Mouse (Mus musculus) MEL (cell line): ENCODE data around the gene Slc2a2. TPM values are rescaled to one million over a fixed set of nuclear protein-coding genes. Genes with fewer than 3 reads are reported as not detected.

Source experiments
- DNase-seq: peaks from one replicate; pipeline ENCODE4 v3.0.0; 2011; ENCODE audit warnings: low read depth, low spot score
- H3K27ac ChIP-seq: 2 replicates; pipeline ENCODE4 v1.5.1; 2012; ENCODE audit warnings: low read depth, mild to moderate bottlenecking, control low read depth, low read length, moderate library complexity; ENCODE audit not compliant: control insufficient read depth
- H3K27me3 ChIP-seq, 2 experiments: fragments of 150-350 bp in 1 of 2; sonication (generic) in 1 of 2; 2 replicates each; pipeline ENCODE4 v1.6.1; 2012; ENCODE audit warnings: low read length in 2 of 2, mild to moderate bottlenecking in 2 of 2, improper control_type of control experiment in 1 of 2, moderate library complexity in 1 of 2; ENCODE audit not compliant: insufficient read depth in 2 of 2, control insufficient read depth in 1 of 2
- H3K36me3 ChIP-seq, 2 experiments: 2 replicates each; pipeline ENCODE4 v1.6.1; 2012 to 2014; ENCODE audit warnings: low read length in 2 of 2, improper control_type of control experiment in 1 of 2, inconsistent platforms in 1 of 2, mild to moderate bottlenecking in 1 of 2; ENCODE audit not compliant: insufficient read depth in 2 of 2, control insufficient read depth in 1 of 2
- H3K4me1 ChIP-seq, 2 experiments: fragments of 150-350 bp in 1 of 2; sonication (generic) in 1 of 2; 2 replicates each; pipeline ENCODE4 v1.6.1; 2012; ENCODE audit warnings: low read length in 2 of 2, improper control_type of control experiment in 1 of 2, mild to moderate bottlenecking in 1 of 2; ENCODE audit not compliant: insufficient read depth in 2 of 2, control insufficient read depth in 1 of 2
- H3K4me3 ChIP-seq, 2 experiments: fragments of 150-350 bp in 1 of 2; sonication (generic) in 1 of 2; 2 replicates each; pipeline ENCODE4 v1.5.1; 2012; ENCODE audit warnings: low read depth in 2 of 2, low read length in 2 of 2, mild to moderate bottlenecking in 2 of 2, moderate library complexity in 2 of 2, control low read depth in 1 of 2, improper control_type of control experiment in 1 of 2; ENCODE audit not compliant: control insufficient read depth in 1 of 2, insufficient read depth in 1 of 2
- H3K79me2 ChIP-seq: 2 replicates; pipeline ENCODE4 v1.6.1; 2012; ENCODE audit warnings: mild to moderate bottlenecking, low read length, moderate library complexity; ENCODE audit not compliant: control insufficient read depth, poor library complexity, insufficient read depth
- H3K9ac ChIP-seq: 2 replicates; pipeline ENCODE4 v1.6.1; 2012; ENCODE audit warnings: low read depth, mild to moderate bottlenecking, control low read depth, low read length, moderate library complexity; ENCODE audit not compliant: control insufficient read depth, poor library complexity, severe bottlenecking
- H3K9me3 ChIP-seq: fragments of 150-350 bp; sonication (generic); replicated peaks from 2 replicates; pipeline ENCODE4 v1.6.1; 2012; ENCODE audit warnings: mild to moderate bottlenecking, low read length, improper control_type of control experiment, moderate library complexity; ENCODE audit not compliant: insufficient read depth
- BHLHE40 ChIP-seq: IDR thresholded peaks from 2 replicates; pipeline ENCODE4 v1.6.1; 2012; ENCODE audit warnings: low read depth, mild to moderate bottlenecking, inconsistent platforms, low read length, improper control_type of control experiment, borderline replicate concordance
- CHD1 ChIP-seq: IDR thresholded peaks from 2 replicates; pipeline ENCODE4 v1.6.1; 2012; ENCODE audit warnings: low read depth, mild to moderate bottlenecking, inconsistent platforms, low read length, improper control_type of control experiment
- ELF1 ChIP-seq: IDR thresholded peaks from 2 replicates; pipeline ENCODE4 v1.6.1; 2014; ENCODE audit warnings: low read depth, mild to moderate bottlenecking, inconsistent platforms, low read length, improper control_type of control experiment, moderate library complexity
- ETS1 ChIP-seq: IDR thresholded peaks from 2 replicates; pipeline ENCODE4 v1.6.1; 2012; ENCODE audit warnings: low read depth, mild to moderate bottlenecking, inconsistent platforms, low read length, improper control_type of control experiment, moderate library complexity
- HCFC1 ChIP-seq: IDR thresholded peaks from 2 replicates; pipeline ENCODE4 v1.6.1; 2012; ENCODE audit warnings: low read depth, mild to moderate bottlenecking, inconsistent platforms, low read length, improper control_type of control experiment, moderate library complexity
- JUND ChIP-seq: IDR thresholded peaks from 2 replicates; pipeline ENCODE4 v1.6.1; 2011; ENCODE audit warnings: low read depth, mild to moderate bottlenecking, improper control_type of control experiment, low read length
- KAT2A ChIP-seq: conservative IDR thresholded peaks from 2 replicates; pipeline ENCODE4 v1.6.1; 2012; ENCODE audit warnings: low read depth, low read length, improper control_type of control experiment, inconsistent platforms
- MEF2A ChIP-seq: IDR thresholded peaks from 2 replicates; pipeline ENCODE4 v1.6.1; 2014; ENCODE audit warnings: low read depth, mild to moderate bottlenecking, inconsistent platforms, low read length, improper control_type of control experiment; ENCODE audit not compliant: poor library complexity, insufficient replicate concordance, severe bottlenecking; ENCODE audit errors: extremely low read depth
- MYB ChIP-seq: IDR thresholded peaks from 2 replicates; pipeline ENCODE4 v1.6.1; 2011; ENCODE audit warnings: mild to moderate bottlenecking, low read depth, low read length, improper control_type of control experiment
- MYC ChIP-seq: IDR thresholded peaks from 2 replicates; pipeline ENCODE4 v1.6.1; 2011; ENCODE audit warnings: low read depth, mild to moderate bottlenecking, low read length, improper control_type of control experiment, moderate library complexity
- NELFE ChIP-seq: IDR thresholded peaks from 2 replicates; pipeline ENCODE4 v1.6.1; 2011; ENCODE audit warnings: low read depth, low read length, improper control_type of control experiment
- NRF1 ChIP-seq: IDR thresholded peaks from 2 replicates; pipeline ENCODE4 v1.6.1; 2014; ENCODE audit warnings: low read depth, mild to moderate bottlenecking, inconsistent platforms, low read length, improper control_type of control experiment, moderate library complexity; ENCODE audit not compliant: poor library complexity, insufficient read depth, severe bottlenecking
- POLR2A ChIP-seq, 2 experiments: IDR thresholded peaks; 2 replicates each; pipeline ENCODE4 v1.6.1; 2011 to 2012; ENCODE audit warnings: low read length in 2 of 2, mild to moderate bottlenecking in 2 of 2, control low read depth in 1 of 2, improper control_type of control experiment in 1 of 2, low read depth in 1 of 2, moderate library complexity in 1 of 2; ENCODE audit not compliant: control insufficient read depth in 1 of 2, insufficient read depth in 1 of 2, poor library complexity in 1 of 2
- POLR2AphosphoS2 ChIP-seq: IDR thresholded peaks from 2 replicates; pipeline ENCODE4 v1.6.1; 2011; ENCODE audit warnings: low read length, improper control_type of control experiment
- POLR2AphosphoS5 ChIP-seq: IDR thresholded peaks from 2 replicates; pipeline ENCODE4 v1.6.1; 2012; ENCODE audit warnings: low read depth, borderline replicate concordance, mild to moderate bottlenecking, inconsistent platforms, low read length, moderate library complexity, mixed read lengths
- RAD21 ChIP-seq: IDR thresholded peaks from 2 replicates; pipeline ENCODE4 v1.6.1; 2011; ENCODE audit warnings: mild to moderate bottlenecking, low read depth, low read length, improper control_type of control experiment
- TBP ChIP-seq: IDR thresholded peaks from 2 replicates; pipeline ENCODE4 v1.8.0; 2011; ENCODE audit warnings: low read depth, low read length, improper control_type of control experiment
- TCF12 ChIP-seq: IDR thresholded peaks from 2 replicates; pipeline ENCODE4 v1.6.1; 2014; ENCODE audit warnings: low read depth, mild to moderate bottlenecking, inconsistent platforms, low read length, improper control_type of control experiment, moderate library complexity
- UBTF ChIP-seq: IDR thresholded peaks from 2 replicates; pipeline ENCODE4 v1.6.1; 2012; ENCODE audit warnings: low read depth, mild to moderate bottlenecking, inconsistent platforms, low read length, improper control_type of control experiment, moderate library complexity, borderline replicate concordance; ENCODE audit not compliant: insufficient read depth
- USF1 ChIP-seq: IDR thresholded peaks from 2 replicates; pipeline ENCODE4 v1.6.1; 2014; ENCODE audit warnings: low read depth, mild to moderate bottlenecking, inconsistent platforms, low read length, improper control_type of control experiment, moderate library complexity
- ZC3H11A ChIP-seq: IDR thresholded peaks from 2 replicates; pipeline ENCODE4 v1.6.1; 2012; ENCODE audit warnings: low read depth, mild to moderate bottlenecking, inconsistent platforms, low read length, improper control_type of control experiment
- ZKSCAN1 ChIP-seq: IDR thresholded peaks from 2 replicates; pipeline ENCODE4 v1.6.1; 2012; ENCODE audit warnings: low read depth, mild to moderate bottlenecking, inconsistent platforms, low read length, improper control_type of control experiment, moderate library complexity
- ZMIZ1 ChIP-seq: IDR thresholded peaks from 2 replicates; pipeline ENCODE4 v1.6.1; 2012; ENCODE audit warnings: low read depth, mild to moderate bottlenecking, inconsistent platforms, low read length, improper control_type of control experiment, moderate library complexity
- ZNF384 ChIP-seq: IDR thresholded peaks from 2 replicates; pipeline ENCODE4 v1.6.1; 2012; ENCODE audit warnings: low read depth, mild to moderate bottlenecking, inconsistent platforms, low read length, improper control_type of control experiment
- polyA plus RNA-seq, 2 experiments: library from polyadenylated mRNA; stranded (reverse) in 1 of 2; unstranded in 1 of 2; fragments of >175 nt in 1 of 2; fragments of >200 nt in 1 of 2; gene quantifications; 2 replicates each; pipeline versions ENCODE4 v1.2.1 to v1.2.4; 2012; ENCODE audit warnings: low replicate concordance in 2 of 2, low read depth in 1 of 2; ENCODE audit not compliant: insufficient read length in 2 of 2, insufficient read depth in 1 of 2, missing spikeins in 1 of 2
- total RNA-seq: library from RNA; depleted of rRNA; stranded (reverse); fragments of 300-350 nt; gene quantifications from 2 replicates; pipeline ENCODE4 v1.2.3, GENCODE M21; 2012

The Slc2a2 gene
- total and polyA plus RNA-seq, 3 experiments = 0.77 to 1.1 TPM; not detected in 1

DNA sequence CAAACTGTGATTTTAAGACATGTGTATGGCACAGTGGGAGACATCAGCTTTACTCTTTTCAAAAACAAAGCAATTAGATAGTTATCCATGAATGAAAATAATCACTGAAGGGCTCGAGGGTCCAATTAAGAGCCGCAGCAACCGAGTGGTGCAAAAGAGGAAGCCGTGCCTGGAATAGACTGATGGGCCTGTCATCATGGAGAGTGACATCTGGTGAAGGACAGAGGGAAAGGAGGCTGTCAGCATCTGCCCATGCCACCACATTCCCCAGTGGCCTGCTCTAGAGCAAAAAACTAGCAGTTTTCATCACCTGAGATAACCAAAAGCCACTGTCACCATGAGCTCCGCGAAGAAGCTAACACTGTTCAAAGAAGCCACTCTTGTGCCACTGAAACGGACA lies 57.8 kb downstream of the Slc2a2 start:
- H3K4me1 ChIP-seq = no peaks in the 10 kb centered on the region
- no peak overlapping the region for H3K9ac ChIP-seq
- no peaks in the 10 kb centered on the region for H3K27me3 ChIP-seq
- no peak overlapping the region for H3K27ac ChIP-seq
- H3K9me3 ChIP-seq = no peaks in the 10 kb centered on the region
- H3K4me3 ChIP-seq = no peak overlapping the region
- no peaks in the 10 kb centered on the region for H3K36me3 ChIP-seq
- no peaks in the 10 kb centered on the region for H3K79me2 ChIP-seq
- TF ChIP-seq UBTF = no peak
- no peak for TF ChIP-seq NELFE
- no peak for TF ChIP-seq POLR2A (IDR thresholded peaks at IDR 0.05; ENCODE audit: control insufficient read depth in 1 of 2, insufficient read depth in 1 of 2, low read depth in 1 of 2, low read length in 2 of 2, poor library complexity in 1 of 2)
- TF ChIP-seq KAT2A = no peak
- no peak for TF ChIP-seq TCF12
- no peak for TF ChIP-seq TBP
- TF ChIP-seq CHD1 = no peak
- no peak for TF ChIP-seq USF1
- no peak for TF ChIP-seq ZNF384
- TF ChIP-seq BHLHE40 = no peak
- no peak for TF ChIP-seq ZMIZ1
- no peak for DNase-seq

DNA sequence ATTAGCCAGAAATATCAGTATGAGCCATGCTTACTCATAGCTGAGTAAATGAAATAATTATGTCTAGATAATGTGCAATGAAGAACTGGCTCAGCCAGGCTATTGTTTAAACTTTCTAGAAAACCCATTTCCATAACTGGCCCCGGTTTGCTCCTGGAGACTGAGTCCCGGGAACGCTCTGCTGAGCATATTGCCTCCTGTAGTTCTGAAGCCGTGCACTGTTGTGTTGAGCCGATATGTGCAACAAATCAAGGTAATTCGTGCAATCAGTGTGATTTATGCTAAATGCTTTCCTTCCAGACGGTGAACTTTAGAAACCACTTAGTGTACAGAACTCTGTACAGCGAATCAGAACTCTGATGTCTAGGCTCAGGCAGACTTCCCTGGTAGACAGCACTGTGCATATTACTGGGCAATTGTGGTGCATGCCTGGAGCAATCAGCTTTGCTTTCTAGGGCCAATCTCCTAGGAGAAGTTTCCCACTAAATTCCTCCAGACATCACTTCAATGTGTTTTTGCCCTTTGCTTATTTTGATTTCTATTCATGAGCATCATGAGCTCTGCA lies 63.6 kb downstream of the Slc2a2 start:
- no peak overlapping the region for H3K9ac ChIP-seq
- no peaks in the 10 kb centered on the region for H3K9me3 ChIP-seq
- H3K79me2 ChIP-seq = no peaks in the 10 kb centered on the region
- no peaks in the 10 kb centered on the region for H3K4me1 ChIP-seq
- no peak overlapping the region for H3K27ac ChIP-seq
- no peak for TF ChIP-seq MYC
- TF ChIP-seq, all 39 proteins: peak for 0
- H3K36me3 ChIP-seq = no peaks in the 10 kb centered on the region
- no peak for DNase-seq
- H3K4me3 ChIP-seq = no peak overlapping the region
- H3K27me3 ChIP-seq = no peaks in the 10 kb centered on the region

DNA sequence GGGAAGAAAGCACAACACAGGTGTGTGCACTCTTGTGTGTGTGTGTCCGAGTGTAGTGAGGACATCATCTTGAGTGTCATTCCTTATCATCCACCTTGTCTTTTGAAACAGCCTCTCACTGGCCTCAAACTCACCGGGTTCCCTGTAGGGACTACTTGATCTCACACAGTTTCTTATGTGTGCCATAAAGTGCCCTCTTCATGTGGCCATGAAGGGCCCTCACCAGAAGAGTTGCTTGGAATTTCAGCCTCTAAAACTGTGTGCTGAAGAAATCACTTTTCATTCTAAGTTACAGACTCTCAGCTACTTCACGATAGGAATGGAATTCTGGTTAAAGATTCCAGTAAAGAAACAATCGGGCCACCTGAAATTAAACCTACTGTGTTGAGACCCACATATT lies 69.2 kb downstream of the Slc2a2 start:
- Histone ChIP-seq H3K9ac (no peak overlapping the region), H3K4me1 (no peaks in the 10 kb centered on the region), H3K79me2 (no peaks in the 10 kb centered on the region), H3K36me3 (no peaks in the 10 kb centered on the region), H3K27ac (no peak overlapping the region), H3K27me3 (no peaks in the 10 kb centered on the region), H3K9me3 (no peaks in the 10 kb centered on the region), H3K4me3 (no peak overlapping the region)
- TF ChIP-seq NRF1 (no peak), USF1 (no peak), JUND (no peak), HCFC1 (no peak), MYB (no peak), BHLHE40 (no peak), POLR2A (IDR thresholded peaks at IDR 0.05; ENCODE audit: control insufficient read depth in 1 of 2, insufficient read depth in 1 of 2, low read depth in 1 of 2, low read length in 2 of 2, poor library complexity in 1 of 2) (no peak), TCF12 (no peak), POLR2AphosphoS5 (no peak), RAD21 (no peak), ETS1 (no peak), KAT2A (no peak), POLR2AphosphoS2 (no peak), ZC3H11A (no peak), ELF1 (no peak), ZKSCAN1 (no peak), MEF2A (no peak), UBTF (no peak), NELFE (no peak), ZMIZ1 (no peak)
- no peak for DNase-seq
